ENCODE assay signal across 24 mouse cellular contexts in the genomic region with DNA sequence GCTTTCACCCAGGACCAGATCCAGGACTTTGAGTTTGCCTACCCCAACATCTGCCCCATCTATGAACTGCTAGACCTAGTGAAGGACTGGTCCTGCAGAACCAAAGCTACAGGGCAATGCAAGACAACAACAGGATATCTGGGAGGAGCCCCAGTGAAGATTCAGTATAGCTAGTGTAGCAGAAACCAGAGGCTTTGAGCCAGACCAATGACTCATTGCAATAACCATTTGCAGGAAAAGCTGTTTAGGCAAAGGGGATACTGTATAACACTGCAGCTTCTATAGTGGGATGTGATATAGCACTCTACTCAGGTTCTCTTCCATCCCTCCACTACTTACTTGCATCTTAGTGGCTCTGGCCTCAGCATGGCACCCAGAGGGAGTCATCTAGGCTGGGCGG.
DNase-seq lines count a peak whose midpoint lies in the region; ATAC-seq lines count a peak whose summit lies in the region.
"Had no signal": no experiment of that assay in that cellular context is flagged by ENCODE, and none has a peak within 500 bp of the region (broad histone marks: within the 10 kb centered on the region; RNA-seq: fewer than 3 reads in every experiment).

No protein-coding gene starts in this region.

- WGBS in lung, embryonic 16.5 days: 71% methylated on average over 1 of the region's 1 CpGs

- H3K9ac ChIP-seq in lung, embryonic 16.5 days (ENCODE audit: low read length): no peak overlapping the region
- H3K9ac ChIP-seq: embryonic facial prominence, embryonic 12.5 days; forebrain, embryonic 15.5 days; heart, embryonic 15.5 days; hindbrain, embryonic 14.5 days had no signal

- intact Hi-C loops in heart, postnatal 14 days (cut with DNase I): no loop called here

- no peak overlapping the region for H3K4me3 ChIP-seq in lung, embryonic 16.5 days (ENCODE audit: low read length)
- H3K4me3 ChIP-seq: embryonic facial prominence, embryonic 12.5 days; forebrain, embryonic 15.5 days; gastrocnemius, adult 2 months; heart, embryonic 10.5 days; heart, embryonic 15.5 days; hindbrain, embryonic 10.5 days had no signal

- no peak for ATAC-seq in lung, embryonic 16.5 days (ENCODE audit: low read depth)
- ATAC-seq: CD4-positive, CD25-positive, alpha-beta regulatory T cell, adult 4 months; forebrain, embryonic 15.5 days had no signal

- no peaks in the 10 kb centered on the region for H3K9me3 ChIP-seq in lung, embryonic 16.5 days (ENCODE audit: control insufficient read depth, low read length)
- H3K9me3 ChIP-seq: embryonic facial prominence, embryonic 12.5 days; forebrain, embryonic 15.5 days; heart, embryonic 10.5 days; heart, embryonic 15.5 days; hindbrain, embryonic 10.5 days had no signal

- H3K27ac ChIP-seq in lung, embryonic 16.5 days (ENCODE audit: low read length): 0 out of 2 replicates have a peak overlapping the region, but pooled peaks have one; percentile 8
- H3K27ac ChIP-seq: embryonic facial prominence, embryonic 12.5 days; forebrain, embryonic 15.5 days; gastrocnemius, adult 2 months; heart, embryonic 10.5 days; heart, embryonic 15.5 days; hindbrain, embryonic 14.5 days had no signal

- H3K4me2 ChIP-seq in lung, embryonic 16.5 days (ENCODE audit: low read depth, low read length): no peak overlapping the region
- H3K4me2 ChIP-seq: embryonic facial prominence, embryonic 12.5 days; forebrain, embryonic 15.5 days; heart, embryonic 15.5 days; hindbrain, embryonic 14.5 days had no signal

- peak; percentile 37 for DNase-seq in heart, adult 11 months
- no peak for DNase-seq in heart, postnatal 14 days
- DNase-seq in lung, postnatal 14 days: no peak
- peak; percentile 42 for DNase-seq in MN1 (ENCODE audit: low spot score)
- peak; percentile 29 for DNase-seq in brain, adult 2 months (ENCODE audit: low read depth, low spot score)
- DNase-seq in layer of hippocampus, postnatal 25 days (ENCODE audit: extremely low spot score in 1 of 2, low spot score in 1 of 2): no peak
- DNase-seq in lung, postnatal 10 days: no peak
- DNase-seq: adrenal gland, postnatal 10 days; B cell, adult 2 months; cerebellum, adult 11-12 months; cerebellum, adult 9-10 months; cerebellum, postnatal 25 days; gastrocnemius, adult 2 months; gastrocnemius, postnatal 25 days; kidney, adult 11 months had no signal

- H3K4me1 ChIP-seq in lung, embryonic 16.5 days (replicated peaks; ENCODE audit: control insufficient read depth, insufficient read depth, low read length): no peaks in the 10 kb centered on the region
- H3K4me1 ChIP-seq: embryonic facial prominence, embryonic 12.5 days; forebrain, embryonic 15.5 days; heart, embryonic 10.5 days; heart, embryonic 15.5 days had no signal

- H3K36me3 ChIP-seq in lung, embryonic 16.5 days (ENCODE audit: control insufficient read depth, insufficient read depth, low read length): no peaks in the 10 kb centered on the region
- H3K36me3 ChIP-seq: embryonic facial prominence, embryonic 12.5 days; forebrain, embryonic 15.5 days; G1E; heart, embryonic 10.5 days; heart, embryonic 15.5 days; hindbrain, embryonic 10.5 days had no signal

- H3K27me3 ChIP-seq in lung, embryonic 16.5 days (ENCODE audit: control insufficient read depth, insufficient read depth, low read depth, low read length): no peaks in the 10 kb centered on the region
- H3K27me3 ChIP-seq: embryonic facial prominence, embryonic 12.5 days; forebrain, embryonic 15.5 days; heart, embryonic 15.5 days had no signal

Comparison
In these comparisons a context has a peak if more than half of its experiments do, and no peak if none do; other contexts are left out.
1. DNase-seq: peak in heart, adult 11 months (single experiment), MN1 (single experiment) and brain, adult 2 months (single experiment); none in heart, postnatal 14 days (0 of 2), lung, postnatal 14 days (single experiment), layer of hippocampus, postnatal 25 days (0 of 2) and lung, postnatal 10 days (single experiment).